Mouse (Mus musculus): ENCODE data around the gene Arrdc5. TPM values are rescaled to one million over a fixed set of nuclear protein-coding genes. Genes with fewer than 3 reads are reported as not detected.

The Arrdc5 gene
- total RNA-seq (2022), result not detected

GRCm38 (mm10) chr17:56300186-56300585 lies at the start of gene Arrdc5:
TSS of gene Arrdc5 (minus strand) at chr17:56300286.
- no peak for DNase-seq (ENCODE audit: low spot score in 2 of 2)

GRCm38 (mm10) chr17:56348586-56348985 lies 48.5 kb upstream of the Arrdc5 start:
- no peak for DNase-seq (ENCODE audit: low spot score in 2 of 2)

GRCm38 (mm10) chr17:56348128-56348527 lies 48.0 kb upstream of the Arrdc5 start:
- no peak for DNase-seq (ENCODE audit: low spot score in 2 of 2)

GRCm38 (mm10) chr17:56345364-56345763 lies 45.3 kb upstream of the Arrdc5 start:
- DNase-seq (ENCODE audit: low spot score in 2 of 2), result no peak

GRCm38 (mm10) chr17:56343466-56343865 lies 43.4 kb upstream of the Arrdc5 start:
- no peak for DNase-seq (ENCODE audit: low spot score in 2 of 2)

- DNase-seq (ENCODE audit: low spot score in 2 of 2), result peak in 1 of 2 experiments; percentile 26
Observed at GRCm38 (mm10) chr17:56340717-56341116, 40.6 kb upstream of the Arrdc5 start.

GRCm38 (mm10) chr17:56338909-56339308 lies 38.8 kb upstream of the Arrdc5 start:
- no peak for DNase-seq (ENCODE audit: low spot score in 2 of 2)

- no peak for DNase-seq (ENCODE audit: low spot score in 2 of 2)
Observed at GRCm38 (mm10) chr17:56337791-56338190, 37.7 kb upstream of the Arrdc5 start.

GRCm38 (mm10) chr17:56337190-56337589 lies 37.1 kb upstream of the Arrdc5 start:
- DNase-seq (ENCODE audit: low spot score in 2 of 2), result peak; percentile 53 to 56

- no peak for DNase-seq (ENCODE audit: low spot score in 2 of 2)
Observed at GRCm38 (mm10) chr17:56332987-56333386, 32.9 kb upstream of the Arrdc5 start.

- DNase-seq (ENCODE audit: low spot score in 2 of 2), result peak; percentile 34 to 42
Observed at GRCm38 (mm10) chr17:56331256-56331655, 31.2 kb upstream of the Arrdc5 start.

GRCm38 (mm10) chr17:56330345-56330744 lies 30.3 kb upstream of the Arrdc5 start:
- DNase-seq (ENCODE audit: low spot score in 2 of 2), result no peak

GRCm38 (mm10) chr17:56329267-56329666 lies 29.2 kb upstream of the Arrdc5 start:
- DNase-seq (ENCODE audit: low spot score in 2 of 2), result no peak

- no peak for DNase-seq (ENCODE audit: low spot score in 2 of 2)
Observed at GRCm38 (mm10) chr17:56326153-56327147, 26.4 kb upstream of the Arrdc5 start.

- DNase-seq (ENCODE audit: low spot score in 2 of 2), result peak; percentile 99
Observed at GRCm38 (mm10) chr17:56325450-56326152, 25.5 kb upstream of the Arrdc5 start, which contains the start of gene Kdm4b. TSS of gene Kdm4b (plus strand) at chr17:56326062.

- DNase-seq (ENCODE audit: low spot score in 2 of 2), result no peak
Observed at GRCm38 (mm10) chr17:56324419-56324818, 24.3 kb upstream of the Arrdc5 start.

- DNase-seq (ENCODE audit: low spot score in 2 of 2), result no peak
Observed at GRCm38 (mm10) chr17:56309191-56309945, 9.3 kb upstream of the Arrdc5 start.

GRCm38 (mm10) chr17:56308088-56308487 lies 8.0 kb upstream of the Arrdc5 start:
- no peak for DNase-seq (ENCODE audit: low spot score in 2 of 2)

- no peak for DNase-seq (ENCODE audit: low spot score in 2 of 2)
Observed at GRCm38 (mm10) chr17:56305826-56306225, 5.7 kb upstream of the Arrdc5 start.

GRCm38 (mm10) chr17:56305156-56305555 lies 5.1 kb upstream of the Arrdc5 start:
- DNase-seq (ENCODE audit: low spot score in 2 of 2), result no peak

- no peak for DNase-seq (ENCODE audit: low spot score in 2 of 2)
Observed at GRCm38 (mm10) chr17:56304718-56305117, 4.6 kb upstream of the Arrdc5 start.

All from gastrocnemius, adult 8-10 months (tissue).